Mouse (Mus musculus): ENCODE results near the gene Zfp541.

Gene Zfp541

DNA sequence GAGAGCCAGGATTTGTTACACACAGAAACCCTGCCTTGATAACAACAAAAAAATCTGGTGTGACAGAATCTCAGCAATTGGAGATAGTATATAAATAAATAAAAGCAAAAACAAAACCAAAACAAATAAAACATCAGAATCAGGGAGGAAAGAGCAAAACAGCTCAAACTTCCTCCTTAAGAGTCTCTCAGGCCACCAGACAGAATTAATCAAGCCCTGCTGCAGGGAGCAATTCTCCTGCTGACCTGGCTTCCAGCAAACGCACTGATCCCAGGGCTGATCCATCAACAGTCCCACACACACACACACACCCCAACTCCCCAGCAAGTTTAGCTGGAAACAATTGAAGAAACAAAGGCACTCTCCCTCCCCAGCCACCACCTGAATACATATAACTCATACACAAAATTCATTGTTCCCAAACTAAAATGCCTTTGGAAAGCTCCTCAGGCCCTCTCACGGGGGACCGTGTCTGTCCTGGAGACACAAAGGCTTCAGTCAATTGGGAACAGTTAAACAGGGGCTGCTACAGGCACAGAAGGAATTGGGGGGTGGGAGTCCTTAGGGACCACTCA lies 17.7 kb upstream of the Zfp541 start:
- DNase-seq (ENCODE audit: extremely low read depth, low read depth, low spot score) = no peak

DNA sequence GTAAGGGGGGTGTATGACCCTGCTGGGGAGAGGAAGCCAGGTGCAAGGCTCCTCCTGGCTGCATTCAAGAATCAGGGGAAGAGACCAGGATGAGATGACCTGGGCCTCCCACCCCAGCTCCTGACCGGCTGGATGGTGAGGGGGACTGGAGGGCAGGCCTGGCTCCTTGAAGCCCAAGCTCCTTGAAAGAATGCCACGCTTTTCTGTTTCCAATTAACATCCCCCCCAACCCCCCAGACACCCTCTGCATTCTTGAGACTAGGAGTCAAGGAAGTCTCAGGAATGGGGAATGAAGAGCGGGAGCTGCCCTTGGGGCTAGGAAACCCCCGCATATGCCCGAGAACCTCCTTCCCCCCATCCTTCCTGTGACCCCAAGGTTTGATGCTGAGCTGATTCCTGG lies 17.1 kb upstream of the Zfp541 start:
- DNase-seq (ENCODE audit: extremely low read depth, low read depth, low spot score) = no peak

DNA sequence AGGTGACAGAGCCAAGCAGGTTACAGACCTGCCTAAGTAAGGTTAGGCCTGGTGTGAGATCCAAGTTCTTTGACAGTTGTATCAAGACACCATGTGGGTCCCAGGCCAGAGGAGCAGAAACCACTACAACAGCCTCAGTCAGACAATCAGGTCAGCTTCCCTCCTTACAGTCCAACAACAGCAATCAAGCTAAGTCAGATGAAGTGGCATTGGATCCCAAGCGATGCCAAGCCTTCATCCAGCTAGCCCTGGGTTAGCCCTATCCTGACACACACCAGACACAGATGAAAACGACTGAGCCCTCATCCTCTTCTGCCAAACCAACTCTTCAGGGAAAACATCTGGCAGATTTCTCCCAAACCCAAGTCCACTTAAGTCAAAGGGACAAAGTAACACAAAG lies 16.1 kb upstream of the Zfp541 start:
- no peak for DNase-seq (ENCODE audit: extremely low read depth, low read depth, low spot score)

GRCm38 (mm10) chr7:16046101-16046480 lies 15.5 kb upstream of the Zfp541 start:
- no peak for DNase-seq (ENCODE audit: extremely low read depth, low read depth, low spot score)

DNA sequence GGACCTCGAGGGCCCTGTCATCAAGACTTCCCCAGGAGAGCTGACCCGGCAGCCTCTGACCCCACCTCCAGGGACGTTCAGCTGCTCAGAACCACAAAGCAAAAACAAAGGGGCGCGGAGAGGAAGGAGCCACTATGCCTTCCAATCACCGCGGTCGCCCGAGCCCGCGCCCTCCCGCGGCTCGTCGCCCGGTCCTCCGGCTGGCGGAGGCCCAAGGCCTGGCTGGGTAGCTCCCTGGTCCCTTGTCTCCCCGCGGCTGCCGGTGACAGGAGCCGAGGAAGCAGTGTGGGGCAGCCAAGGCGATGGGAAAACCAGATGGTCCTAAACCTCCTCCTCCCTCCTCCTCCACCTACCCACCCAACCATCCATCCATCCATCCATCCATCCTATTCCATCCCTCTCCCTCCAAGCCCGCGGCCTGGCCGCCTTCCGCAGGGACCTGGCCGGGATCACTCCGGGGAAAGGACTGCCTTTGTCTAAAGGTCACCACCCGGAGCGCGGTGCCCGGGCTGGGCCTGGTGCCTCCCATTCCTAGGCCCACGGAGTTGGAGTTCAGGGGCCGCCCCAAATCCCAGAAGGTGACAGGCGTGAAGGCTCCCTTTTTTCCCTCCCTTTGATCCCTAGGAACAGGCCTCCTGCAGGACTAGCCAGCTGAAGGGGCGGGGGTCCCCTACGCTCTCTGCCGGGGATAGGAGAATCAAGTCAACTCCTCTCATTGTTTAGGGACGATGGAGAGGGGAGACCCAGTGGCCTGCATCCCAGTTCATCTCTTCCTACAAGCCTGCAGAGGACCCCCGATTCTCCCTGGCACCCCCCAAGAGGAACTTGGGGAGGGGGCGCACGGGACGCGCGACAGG lies 14.9 kb upstream of the Zfp541 start:
- DNase-seq (ENCODE audit: extremely low read depth, low read depth, low spot score) = no peak

GRCm38 (mm10) chr7:16047338-16048146 lies 14.1 kb upstream of the Zfp541 start, which contains the start of gene Bicra:
Bicra (minus strand) TSS chr7:16047921.
- DNase-seq (ENCODE audit: extremely low read depth, low read depth, low spot score) = no peak

DNA sequence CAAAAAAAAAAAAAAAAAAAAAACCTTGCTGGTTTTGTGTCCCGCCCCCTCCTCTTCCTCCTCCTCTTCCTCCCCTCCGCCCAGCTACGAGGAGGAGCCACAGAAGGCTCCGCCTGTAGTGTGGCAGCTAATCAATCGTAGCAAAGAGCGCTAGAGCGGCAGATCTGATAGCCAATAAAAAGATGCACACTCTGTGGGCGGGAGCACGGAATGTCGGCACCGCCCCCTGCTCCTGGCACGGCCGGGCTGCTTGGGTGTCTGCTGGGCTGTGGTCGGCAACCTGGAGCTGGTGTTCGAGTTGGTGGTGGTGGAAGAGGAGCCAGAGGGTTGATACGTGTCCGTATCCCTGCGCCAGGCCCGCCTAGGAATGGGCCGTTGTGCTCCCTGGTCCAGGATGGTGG lies 13.4 kb upstream of the Zfp541 start:
- peak; percentile 90 for DNase-seq (ENCODE audit: extremely low read depth, low read depth, low spot score)

DNA sequence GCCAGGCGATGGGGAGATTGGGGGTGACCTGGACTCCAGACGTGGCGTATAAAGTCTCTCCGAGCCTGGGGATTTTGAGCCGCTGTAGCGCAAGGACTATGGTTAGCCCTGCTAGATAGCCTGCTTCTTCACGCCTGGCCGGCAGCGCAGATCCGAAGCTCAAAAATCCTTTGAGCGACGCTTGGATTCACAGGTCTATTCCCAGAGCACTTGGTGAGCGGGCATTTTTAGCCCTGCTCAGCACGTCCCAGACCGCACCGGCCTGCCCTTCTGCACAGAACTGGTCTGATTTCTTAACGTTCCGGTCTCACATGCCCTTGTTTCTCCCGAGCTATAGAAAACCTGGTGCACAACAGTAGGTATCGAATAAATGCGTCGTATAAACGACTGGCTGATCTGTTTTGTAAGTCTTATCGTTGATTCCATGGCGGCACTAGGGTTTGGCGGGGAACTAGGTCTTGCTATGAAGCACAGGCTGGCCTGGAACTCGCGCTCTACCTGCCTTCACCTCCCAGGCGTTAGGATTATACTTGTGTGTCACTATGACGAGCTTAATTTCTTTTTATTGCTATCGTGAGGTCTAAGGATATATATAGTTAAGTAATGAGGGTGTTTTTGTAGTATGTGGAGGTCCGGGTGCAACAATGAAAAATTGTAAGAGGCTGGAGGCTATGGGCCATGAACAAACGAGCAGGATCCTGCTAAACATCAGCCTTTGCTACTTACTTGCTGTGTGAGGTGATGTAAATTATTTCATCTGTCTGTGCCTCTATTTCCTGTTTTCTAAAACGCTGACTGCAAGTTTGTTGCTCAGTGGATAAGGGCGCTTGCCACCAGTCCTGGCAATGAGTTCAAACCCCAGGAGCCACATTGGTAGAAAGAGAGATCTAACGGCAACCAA lies 12.7 kb upstream of the Zfp541 start:
- no peak for DNase-seq (ENCODE audit: extremely low read depth, low read depth, low spot score)

DNA sequence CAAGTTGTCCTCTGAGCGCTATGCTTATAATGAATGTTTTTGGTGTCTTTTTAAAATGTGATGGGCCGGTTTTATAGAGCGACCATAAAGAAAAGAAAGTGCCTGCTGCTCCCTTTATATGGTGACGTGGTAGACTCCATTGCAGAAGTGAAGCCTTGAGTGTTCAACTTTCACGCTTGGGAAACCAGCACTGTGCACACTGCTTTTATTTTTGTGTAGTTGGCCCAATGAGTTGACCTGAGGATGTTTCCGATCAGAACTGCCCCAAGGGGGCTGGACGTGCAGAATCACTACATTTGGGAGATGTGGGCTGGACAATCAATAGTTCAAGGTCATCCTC lies 12.1 kb upstream of the Zfp541 start:
- no peak for DNase-seq (ENCODE audit: extremely low read depth, low read depth, low spot score)

GRCm38 (mm10) chr7:16050600-16050999 lies 11.0 kb upstream of the Zfp541 start:
- no peak for DNase-seq (ENCODE audit: extremely low read depth, low read depth, low spot score)

DNA sequence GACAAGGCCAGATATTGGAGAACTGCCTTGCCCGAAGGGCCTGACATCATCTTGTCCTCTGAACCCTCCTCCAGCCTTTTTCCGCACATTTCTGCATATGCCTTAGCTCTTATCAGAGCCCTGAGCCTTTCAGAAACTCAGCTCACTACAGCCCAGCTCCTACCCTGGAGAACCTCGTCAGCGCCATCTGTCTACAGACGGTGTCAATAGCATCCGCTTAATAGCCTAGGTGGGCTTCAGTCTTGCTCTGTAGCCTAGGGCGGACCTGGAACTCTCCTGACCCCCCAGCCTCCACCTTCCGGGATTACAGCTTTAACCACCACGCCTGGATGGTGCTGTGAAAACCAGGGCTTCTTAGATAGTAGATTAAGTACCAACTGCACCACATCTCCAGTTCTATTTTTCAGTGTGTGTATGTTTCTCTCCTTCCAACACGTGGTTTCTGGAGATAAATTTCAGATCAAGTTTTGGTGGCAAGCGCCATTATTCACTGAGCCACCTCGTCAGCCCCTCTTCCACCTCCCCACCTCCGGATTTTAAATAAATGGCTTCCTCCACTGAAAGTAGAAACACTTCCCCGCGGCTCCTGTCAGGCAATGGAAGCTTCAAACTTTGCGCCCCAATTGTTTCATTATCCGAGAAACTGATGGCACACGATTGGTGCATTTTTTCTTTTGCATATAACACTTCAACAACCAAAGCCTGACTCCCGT lies 9.6 kb upstream of the Zfp541 start:
- no peak for DNase-seq (ENCODE audit: extremely low read depth, low read depth, low spot score)

GRCm38 (mm10) chr7:16052684-16053083 lies 8.9 kb upstream of the Zfp541 start:
- DNase-seq (ENCODE audit: extremely low read depth, low read depth, low spot score) = no peak

- DNase-seq (ENCODE audit: extremely low read depth, low read depth, low spot score) = no peak
These were observed 8.5 kb upstream of the Zfp541 start for GRCm38 (mm10) chr7:16053105-16053504.

DNA sequence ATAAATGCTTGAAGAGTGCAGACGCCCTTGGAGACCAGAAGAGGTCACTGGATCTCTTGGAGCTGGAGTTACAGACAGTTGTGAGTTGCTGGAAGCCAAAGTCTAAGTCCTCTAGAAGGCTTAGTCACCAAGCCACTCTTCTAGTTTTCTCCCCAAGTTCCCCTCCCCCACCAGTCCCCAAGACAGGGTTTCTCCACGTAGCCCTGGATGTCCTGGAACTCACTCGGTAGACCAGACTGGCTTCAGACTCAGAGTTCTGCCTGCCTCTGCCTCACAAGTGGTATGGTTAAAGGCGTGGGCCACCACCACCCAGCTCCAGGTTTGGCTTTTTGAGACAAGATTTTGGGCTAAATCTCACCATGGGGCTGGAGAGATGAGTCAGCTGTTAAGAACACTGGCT lies 6.6 kb upstream of the Zfp541 start:
- no peak for DNase-seq (ENCODE audit: extremely low read depth, low read depth, low spot score)

DNA sequence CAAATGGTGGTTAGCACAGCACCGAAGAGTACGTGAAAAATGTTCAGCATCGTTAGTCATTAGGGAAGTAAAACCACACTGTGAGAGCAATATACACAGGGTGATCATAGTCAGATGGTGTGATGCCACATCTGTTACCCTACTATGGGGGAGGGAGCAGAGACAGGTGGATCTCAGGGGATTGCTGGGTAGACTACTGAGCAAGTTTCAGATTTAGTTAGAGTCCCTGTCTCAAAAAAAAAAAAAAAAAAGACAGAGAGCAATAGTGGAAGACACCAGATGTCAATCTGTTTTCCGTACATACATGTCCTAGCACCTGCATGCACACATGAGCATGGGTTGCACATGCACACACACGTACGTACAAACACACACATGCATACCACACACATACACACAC lies 5.9 kb upstream of the Zfp541 start:
- no peak for DNase-seq (ENCODE audit: extremely low read depth, low read depth, low spot score)

- no peak for DNase-seq (ENCODE audit: extremely low read depth, low read depth, low spot score)
These were observed 5.0 kb upstream of the Zfp541 start for GRCm38 (mm10) chr7:16056459-16057135.

DNA sequence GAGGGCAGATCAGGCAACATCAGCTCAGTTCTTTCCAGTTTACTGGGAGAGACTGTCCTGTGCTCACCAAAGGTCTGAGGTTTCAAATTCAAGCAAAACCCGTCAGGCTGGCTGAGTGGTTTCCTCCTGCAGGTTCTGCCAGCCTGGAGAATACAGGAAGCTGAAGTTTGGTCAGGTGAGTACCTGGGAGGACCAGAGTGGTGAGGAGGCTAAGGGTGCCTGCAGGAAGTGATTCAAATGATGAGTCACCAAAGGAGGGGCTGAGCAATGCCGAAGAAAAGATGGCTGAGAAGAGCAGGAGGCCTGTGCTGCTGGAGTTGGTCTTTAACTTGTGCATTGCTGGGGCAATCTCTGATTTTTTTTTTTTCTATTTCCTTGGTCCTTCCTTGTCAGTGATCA lies 4.5 kb upstream of the Zfp541 start:
- DNase-seq (ENCODE audit: extremely low read depth, low read depth, low spot score) = no peak

GRCm38 (mm10) chr7:16062099-16062420 lies 446 bp downstream of the Zfp541 start:
- DNase-seq (ENCODE audit: extremely low read depth, low read depth, low spot score) = no peak

DNA sequence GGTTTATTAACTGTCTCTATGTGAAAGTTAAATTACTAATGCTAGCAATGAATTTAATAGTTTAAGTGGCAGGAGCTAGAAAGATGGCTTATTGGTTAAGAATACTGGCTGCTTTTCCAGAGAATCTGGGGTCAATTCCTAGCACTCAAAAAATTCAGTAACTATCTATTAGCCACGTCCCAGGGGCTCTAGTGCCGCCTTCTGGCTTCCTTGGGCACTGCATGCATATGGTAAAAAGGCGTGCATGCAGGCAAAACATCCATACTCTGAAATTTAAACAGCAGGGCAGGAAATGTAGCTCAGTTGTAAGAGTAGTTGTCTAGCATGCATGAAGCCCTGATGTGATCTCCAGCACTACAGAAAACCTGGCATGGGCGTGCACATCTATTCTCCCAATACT lies 1.9 kb downstream of the Zfp541 start:
- DNase-seq (ENCODE audit: extremely low read depth, low read depth, low spot score) = no peak

DNA sequence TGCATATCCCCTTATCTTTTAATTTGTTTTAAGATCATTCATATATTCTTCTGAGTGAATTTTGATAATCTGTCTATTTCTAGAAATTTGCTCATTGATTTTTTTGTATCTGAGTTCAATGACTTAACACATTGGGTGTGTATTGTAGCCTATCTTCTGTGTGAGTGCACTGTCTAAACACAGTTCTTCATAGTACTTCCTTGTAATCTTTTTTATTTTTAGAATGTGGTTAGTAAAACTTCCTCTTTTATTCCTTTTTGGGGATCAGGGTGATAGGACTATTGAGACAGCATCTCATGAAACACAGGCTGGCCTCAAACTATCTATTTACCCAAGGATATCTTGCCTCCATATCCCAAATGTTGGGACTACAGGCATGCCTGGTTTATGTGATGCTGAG lies 9.2 kb downstream of the Zfp541 start:
- no peak for DNase-seq (ENCODE audit: extremely low read depth, low read depth, low spot score)

Data from fat pad, adult 2 months (tissue).